Comparison of ENCODE assay signal across 16 mouse cellular contexts in the genomic region with DNA sequence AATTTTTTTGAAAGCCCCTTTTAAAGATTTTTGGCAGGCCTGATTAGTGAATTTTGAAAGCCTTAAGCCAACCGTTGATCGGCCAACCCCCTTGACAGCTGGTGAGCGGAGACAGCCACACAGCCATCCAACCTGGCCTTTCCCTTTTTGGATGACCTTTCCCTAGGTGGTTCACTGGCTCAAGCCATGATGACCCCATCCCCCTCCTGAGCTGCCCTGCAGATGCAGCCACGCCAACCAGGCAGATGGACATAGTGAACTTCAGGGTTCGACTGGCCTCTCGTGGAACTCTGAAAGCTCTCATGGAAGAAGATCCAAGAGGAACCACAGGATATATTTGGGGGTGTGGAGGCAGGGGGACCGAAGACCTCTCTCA.
"Had no signal": no experiment of that assay in that cellular context is flagged by ENCODE, and none has a peak within 500 bp of the region (broad histone marks: within the 10 kb centered on the region; RNA-seq: fewer than 3 reads in every experiment).

No protein-coding gene starts in this region.

- H3K4me3 ChIP-seq: neural tube, embryonic 13.5 days; neural tube, embryonic 15.5 days; stomach, embryonic 15.5 days had no signal

- DNase-seq: retina, postnatal 1 day; right cerebral cortex, adult 18-20 months; right cerebral cortex, postnatal 14 days; right cerebral cortex, postnatal 25 days; right cerebral cortex, postnatal 4 days; spleen, adult 18-20 months; thymus, adult 18-20 months; thymus, adult 2 months; thymus, postnatal 14 days; thymus, postnatal 25 days; thymus, postnatal 36 days; thymus, postnatal 4 days had no signal

- H3K4me1 ChIP-seq: stomach, embryonic 15.5 days had no signal

- H3K27me3 ChIP-seq: neural tube, embryonic 13.5 days; neural tube, embryonic 15.5 days; stomach, embryonic 15.5 days had no signal

- H3K27ac ChIP-seq: neural tube, embryonic 13.5 days; neural tube, embryonic 15.5 days; stomach, embryonic 15.5 days; stomach, postnatal 0 days had no signal
